Mouse (Mus musculus): ENCODE measurements at regions not wholly inside any gene's neighbourhood (a gene's known extent, or its start where the extent isn't known, plus 50 kb on each side); places are given as distances from the start of the nearest gene placed in this dataset.

GRCm38 (mm10) chrX:132452986-132453385, 1235.8 kb downstream of the Pcdh19 start:
- intact Hi-C loops (cut with DNase I) = loop anchor here (5.0 to 10.0 kb wide), 2 partner anchors 1202 to 1239 kb away; no protein-coding TSS in a partner anchor
- Histone ChIP-seq H3K4me3 (no peak overlapping the region), H3K27ac (no peak overlapping the region)
- no peak for DNase-seq (ENCODE audit: extremely low spot score in 1 of 2, low spot score in 2 of 2)
- TF ChIP-seq CTCF (IDR thresholded peaks at IDR 0.05) = peak; percentile 44

All from left cerebral cortex, adult 2 months (tissue).